16 mouse cellular contexts compared by ENCODE assay signal in genomic region chr17:46605987-46606386, GRCm38 (mm10). TPM values are rescaled to one million over a fixed set of nuclear protein-coding genes. Genes with fewer than 3 reads are reported as not detected.
DNase-seq lines count a peak whose midpoint lies in the region; ATAC-seq and TF ChIP-seq lines count a peak whose summit lies in the region.
"Had no signal": no experiment of that assay in that cellular context is flagged by ENCODE, and none has a peak within 500 bp of the region (broad histone marks: within the 10 kb centered on the region; RNA-seq: fewer than 3 reads in every experiment).

No protein-coding gene starts in this region.

- H3K4me3 ChIP-seq in forebrain, postnatal 0 days (ENCODE audit: low read depth, low read length), result no peak overlapping the region
- no peak overlapping the region for H3K4me3 ChIP-seq in forebrain, embryonic 13.5 days
- no peak overlapping the region for H3K4me3 ChIP-seq in left cerebral cortex, adult 2 months
- H3K4me3 ChIP-seq in midbrain, embryonic 13.5 days (replicated peaks), result no peak overlapping the region
- no peak overlapping the region for H3K4me3 ChIP-seq in midbrain, postnatal 0 days (ENCODE audit: low read depth, low read length)
- H3K4me3 ChIP-seq in layer of hippocampus, adult 2 months, result no peak overlapping the region
- H3K4me3 ChIP-seq: gastrocnemius, adult 2 months; liver, embryonic 12.5 days had no signal

- DNase-seq in forebrain, postnatal 0 days, result no peak
- no peak for DNase-seq in left cerebral cortex, adult 2 months (ENCODE audit: extremely low spot score in 1 of 2, low spot score in 2 of 2)
- no peak for DNase-seq in left cerebral cortex, postnatal 10 days (ENCODE audit: extremely low spot score in 1 of 2, low spot score in 2 of 2)
- DNase-seq in midbrain, postnatal 0 days (ENCODE audit: low spot score), result no peak
- peak; percentile 44 to 49 for DNase-seq in left cerebral cortex, postnatal 36 days (ENCODE audit: low spot score in 2 of 2)
- DNase-seq in layer of hippocampus, adult 2 months (ENCODE audit: low spot score in 2 of 2), result no peak
- DNase-seq: cerebellum, postnatal 14 days; gastrocnemius, adult 2 months; heart, adult 18-20 months; thymus, adult 18-20 months had no signal

- H3K9ac ChIP-seq in forebrain, postnatal 0 days, result no peak overlapping the region
- H3K9ac ChIP-seq in forebrain, embryonic 13.5 days, result no peak overlapping the region
- no peak overlapping the region for H3K9ac ChIP-seq in midbrain, embryonic 13.5 days (replicated peaks)
- no peak overlapping the region for H3K9ac ChIP-seq in midbrain, postnatal 0 days (replicated peaks; ENCODE audit: low read length, poor library complexity, severe bottlenecking)
- H3K9ac ChIP-seq: liver, embryonic 12.5 days had no signal

- no peak overlapping the region for H3K4me2 ChIP-seq in forebrain, postnatal 0 days (ENCODE audit: low read depth)
- H3K4me2 ChIP-seq in forebrain, embryonic 13.5 days, result no peak overlapping the region
- H3K4me2 ChIP-seq in midbrain, embryonic 13.5 days (replicated peaks), result no peak overlapping the region
- H3K4me2 ChIP-seq in midbrain, postnatal 0 days (ENCODE audit: low read depth, low read length, poor library complexity, severe bottlenecking), result no peak overlapping the region
- H3K4me2 ChIP-seq: liver, embryonic 12.5 days had no signal

- no peak for TF ChIP-seq CTCF in forebrain, postnatal 0 days (IDR thresholded peaks at IDR 0.05; ENCODE audit: low read depth)
- TF ChIP-seq CTCF in left cerebral cortex, adult 2 months (IDR thresholded peaks at IDR 0.05), result no peak
- no peak for TF ChIP-seq CTCF in midbrain, postnatal 0 days (IDR thresholded peaks at IDR 0.05)
- TF ChIP-seq CTCF in layer of hippocampus, adult 2 months (conservative IDR thresholded peaks at IDR 0.05), result no peak

- H3K9me3 ChIP-seq in forebrain, postnatal 0 days (ENCODE audit: low read length), result no peaks in the 10 kb centered on the region
- H3K9me3 ChIP-seq in forebrain, embryonic 13.5 days (replicated peaks), result no peaks in the 10 kb centered on the region
- no peaks in the 10 kb centered on the region for H3K9me3 ChIP-seq in midbrain, embryonic 13.5 days
- H3K9me3 ChIP-seq in midbrain, postnatal 0 days (ENCODE audit: low read length), result no peaks in the 10 kb centered on the region
- H3K9me3 ChIP-seq: liver, embryonic 12.5 days had no signal

- WGBS in forebrain, postnatal 0 days, result 69% methylated on average over 12 of the region's 12 CpGs
- 75% methylated on average over 12 of the region's 12 CpGs for WGBS in forebrain, embryonic 13.5 days
- WGBS in midbrain, embryonic 13.5 days, result 81% methylated on average over 12 of the region's 12 CpGs
- WGBS in midbrain, postnatal 0 days, result 77% methylated on average over 12 of the region's 12 CpGs

- peak; percentile 38 for ATAC-seq in forebrain, postnatal 0 days
- ATAC-seq in forebrain, embryonic 13.5 days, result no peak
- ATAC-seq in midbrain, embryonic 13.5 days, result no peak
- no peak for ATAC-seq in midbrain, postnatal 0 days (ENCODE audit: low FRiP score)
- ATAC-seq: activated CD4-positive, CD25-positive, alpha-beta regulatory T cell, adult 4 months; intestine, postnatal 0 days; liver, embryonic 12.5 days had no signal

- peaks cover 6% of the 10 kb centered on the region; the same call in 1 of the 2 replicates for H3K4me1 ChIP-seq in forebrain, postnatal 0 days (ENCODE audit: insufficient read depth)
- peaks cover 37% of the 10 kb centered on the region for H3K4me1 ChIP-seq in forebrain, embryonic 13.5 days
- H3K4me1 ChIP-seq in midbrain, embryonic 13.5 days (replicated peaks), result peaks cover 27% of the 10 kb centered on the region
- H3K4me1 ChIP-seq in midbrain, postnatal 0 days (ENCODE audit: insufficient read depth, low read length), result no peaks in the 10 kb centered on the region

- no peaks in the 10 kb centered on the region for H3K27me3 ChIP-seq in forebrain, postnatal 0 days (ENCODE audit: insufficient read depth, low read length)
- no peaks in the 10 kb centered on the region for H3K27me3 ChIP-seq in forebrain, embryonic 13.5 days
- H3K27me3 ChIP-seq in midbrain, embryonic 13.5 days, result no peaks in the 10 kb centered on the region
- H3K27me3 ChIP-seq in midbrain, postnatal 0 days (ENCODE audit: insufficient read depth, low read length), result no peaks in the 10 kb centered on the region
- H3K27me3 ChIP-seq: CH12.LX; liver, embryonic 12.5 days had no signal

- no peak overlapping the region for H3K27ac ChIP-seq in forebrain, postnatal 0 days (ENCODE audit: low read depth, low read length)
- no peak overlapping the region for H3K27ac ChIP-seq in forebrain, embryonic 13.5 days
- H3K27ac ChIP-seq in left cerebral cortex, adult 2 months, result 0 out of 2 replicates have a peak overlapping the region, but pooled peaks have one; percentile 19
- H3K27ac ChIP-seq in midbrain, embryonic 13.5 days, result peak overlapping the region; percentile 65; the same call in 1 of the 2 replicates
- no peak overlapping the region for H3K27ac ChIP-seq in midbrain, postnatal 0 days (ENCODE audit: low read depth, low read length)
- no peak overlapping the region for H3K27ac ChIP-seq in layer of hippocampus, adult 2 months
- H3K27ac ChIP-seq: gastrocnemius, adult 2 months; liver, embryonic 12.5 days had no signal

- H3K36me3 ChIP-seq in forebrain, postnatal 0 days (ENCODE audit: insufficient read depth), result peaks cover 2% of the 10 kb centered on the region; the same call in 1 of the 2 replicates
- H3K36me3 ChIP-seq in forebrain, embryonic 13.5 days (ENCODE audit: poor library complexity, severe bottlenecking), result no peaks in the 10 kb centered on the region; the same call in 1 of the 2 replicates
- H3K36me3 ChIP-seq in midbrain, embryonic 13.5 days, result no peaks in the 10 kb centered on the region
- no peaks in the 10 kb centered on the region for H3K36me3 ChIP-seq in midbrain, postnatal 0 days (ENCODE audit: insufficient read depth, low read length)
- H3K36me3 ChIP-seq: liver, embryonic 12.5 days had no signal

- intact Hi-C loops in left cerebral cortex, adult 2 months (cut with DNase I), result no loop called here
- intact Hi-C loops in left cerebral cortex, postnatal 10 days (cut with DNase I), result no loop called here
- intact Hi-C loops in left cerebral cortex, postnatal 36 days (cut with DNase I), result no loop called here

RNA-seq across cellular contexts. Expression of gene Ptk7, which starts 23.3 kb away (rescaled TPM):
- total RNA-seq in forebrain, postnatal 0 days (2014; rRNA removed), result 42.4 and 56.6 TPM in 2 replicates
- 18.9 and 19.7 TPM in 2 replicates for polyA plus RNA-seq in forebrain, postnatal 0 days (2015; fragmentation: Nextera tagmentation; extraction: Ambion mirVana)
- 32.5 and 35.3 TPM in 2 replicates for polyA plus RNA-seq in forebrain, embryonic 13.5 days (2015; fragmentation: Nextera tagmentation; extraction: Ambion mirVana)
- total RNA-seq in left cerebral cortex, adult 2 months (2021), result 1 to 10 TPM; 8.3 to 9.4 TPM
- 10 to 100 TPM; 18.5 to 18.8 TPM for total RNA-seq in left cerebral cortex, postnatal 10 days (2021)
- polyA plus RNA-seq in midbrain, embryonic 13.5 days (2015; fragmentation: Nextera tagmentation; extraction: Ambion mirVana), result 33.4 and 37.5 TPM in 2 replicates
- total RNA-seq in midbrain, postnatal 0 days (2014; rRNA removed), result 61.8 and 62.6 TPM in 2 replicates
- polyA plus RNA-seq in midbrain, postnatal 0 days (2015; fragmentation: Nextera tagmentation; extraction: Ambion mirVana), result 22.5 and 22.9 TPM in 2 replicates
- 10 to 100 TPM; 10.3 to 11.0 TPM for total RNA-seq in left cerebral cortex, postnatal 36 days (2021)
- total RNA-seq in layer of hippocampus, adult 2 months (2021), result 1 to 10 TPM; 8.5 to 8.8 TPM

RNA-seq across cellular contexts. Expression of gene Klc4, which starts 39.8 kb away (rescaled TPM):
- total RNA-seq in forebrain, postnatal 0 days (2014; rRNA removed), result 31.2 and 32.7 TPM in 2 replicates
- polyA plus RNA-seq in forebrain, postnatal 0 days (2015; fragmentation: Nextera tagmentation; extraction: Ambion mirVana), result 20.3 and 21.3 TPM in 2 replicates
- 44.3 and 47.7 TPM in 2 replicates for polyA plus RNA-seq in forebrain, embryonic 13.5 days (2015; fragmentation: Nextera tagmentation; extraction: Ambion mirVana)
- 10 to 100 TPM; 21.9 to 24.4 TPM for total RNA-seq in left cerebral cortex, adult 2 months (2021)
- 10 to 100 TPM; 14.7 to 15.0 TPM for total RNA-seq in left cerebral cortex, postnatal 10 days (2021)
- 49.1 and 54.1 TPM in 2 replicates for polyA plus RNA-seq in midbrain, embryonic 13.5 days (2015; fragmentation: Nextera tagmentation; extraction: Ambion mirVana)
- 24.5 and 28.5 TPM in 2 replicates for total RNA-seq in midbrain, postnatal 0 days (2014; rRNA removed)
- polyA plus RNA-seq in midbrain, postnatal 0 days (2015; fragmentation: Nextera tagmentation; extraction: Ambion mirVana), result 20.0 and 22.2 TPM in 2 replicates
- total RNA-seq in left cerebral cortex, postnatal 36 days (2021), result 10 to 100 TPM; 19.9 to 21.7 TPM
- total RNA-seq in layer of hippocampus, adult 2 months (2021), result 10 to 100 TPM; 19.0 to 20.1 TPM

RNA-seq across cellular contexts. Expression of gene Mrpl2, which starts 40.0 kb away (rescaled TPM):
- 51.4 and 62.9 TPM in 2 replicates for total RNA-seq in forebrain, postnatal 0 days (2014; rRNA removed)
- polyA plus RNA-seq in forebrain, postnatal 0 days (2015; fragmentation: Nextera tagmentation; extraction: Ambion mirVana), result 96.2 and 111 TPM in 2 replicates
- polyA plus RNA-seq in forebrain, embryonic 13.5 days (2015; fragmentation: Nextera tagmentation; extraction: Ambion mirVana), result 89.0 and 97.3 TPM in 2 replicates
- total RNA-seq in left cerebral cortex, adult 2 months (2021), result 10 to 100 TPM; 49.1 to 53.2 TPM
- total RNA-seq in left cerebral cortex, postnatal 10 days (2021), result 10 to 100 TPM; 44.6 to 50.5 TPM
- 75.1 and 89.5 TPM in 2 replicates for polyA plus RNA-seq in midbrain, embryonic 13.5 days (2015; fragmentation: Nextera tagmentation; extraction: Ambion mirVana)
- 46.7 and 47.4 TPM in 2 replicates for total RNA-seq in midbrain, postnatal 0 days (2014; rRNA removed)
- polyA plus RNA-seq in midbrain, postnatal 0 days (2015; fragmentation: Nextera tagmentation; extraction: Ambion mirVana), result 85.5 and 85.7 TPM in 2 replicates
- total RNA-seq in left cerebral cortex, postnatal 36 days (2021), result 10 to 100 TPM; 52.5 to 54.7 TPM
- 10 to 100 TPM; 52.2 to 53.5 TPM for total RNA-seq in layer of hippocampus, adult 2 months (2021)

RNA-seq across cellular contexts. Expression of gene Cul7, which starts 44.1 kb away (rescaled TPM):
- 77.0 and 89.9 TPM in 2 replicates for total RNA-seq in forebrain, postnatal 0 days (2014; rRNA removed)
- polyA plus RNA-seq in forebrain, postnatal 0 days (2015; fragmentation: Nextera tagmentation; extraction: Ambion mirVana), result 20.6 and 24.0 TPM in 2 replicates
- 33.5 and 39.0 TPM in 2 replicates for polyA plus RNA-seq in forebrain, embryonic 13.5 days (2015; fragmentation: Nextera tagmentation; extraction: Ambion mirVana)
- total RNA-seq in left cerebral cortex, adult 2 months (2021), result 10 to 100 TPM; 25.9 to 30.0 TPM
- total RNA-seq in left cerebral cortex, postnatal 10 days (2021), result 10 to 100 TPM; 39.3 to 46.5 TPM
- polyA plus RNA-seq in midbrain, embryonic 13.5 days (2015; fragmentation: Nextera tagmentation; extraction: Ambion mirVana), result 41.6 and 46.3 TPM in 2 replicates
- 83.5 and 92.4 TPM in 2 replicates for total RNA-seq in midbrain, postnatal 0 days (2014; rRNA removed)
- 26.2 and 26.6 TPM in 2 replicates for polyA plus RNA-seq in midbrain, postnatal 0 days (2015; fragmentation: Nextera tagmentation; extraction: Ambion mirVana)
- total RNA-seq in left cerebral cortex, postnatal 36 days (2021), result 10 to 100 TPM; 27.8 to 29.1 TPM
- total RNA-seq in layer of hippocampus, adult 2 months (2021), result 10 to 100 TPM; 19.1 to 20.4 TPM

RNA-seq across cellular contexts. Expression of gene Srf, which starts 50.0 kb away (rescaled TPM):
- total RNA-seq in forebrain, postnatal 0 days (2014; rRNA removed), result 47.2 and 57.0 TPM in 2 replicates
- 2.3 and 2.4 TPM in 2 replicates for polyA plus RNA-seq in forebrain, postnatal 0 days (2015; fragmentation: Nextera tagmentation; extraction: Ambion mirVana)
- 4.2 and 4.4 TPM in 2 replicates for polyA plus RNA-seq in forebrain, embryonic 13.5 days (2015; fragmentation: Nextera tagmentation; extraction: Ambion mirVana)
- 10 to 100 TPM; 57.0 to 74.2 TPM for total RNA-seq in left cerebral cortex, adult 2 months (2021)
- total RNA-seq in left cerebral cortex, postnatal 10 days (2021), result 10 to 100 TPM; 39.9 to 44.9 TPM
- 4.1 and 6.0 TPM in 2 replicates for polyA plus RNA-seq in midbrain, embryonic 13.5 days (2015; fragmentation: Nextera tagmentation; extraction: Ambion mirVana)
- 45.8 and 69.0 TPM in 2 replicates for total RNA-seq in midbrain, postnatal 0 days (2014; rRNA removed)
- 2.6 and 3.3 TPM in 2 replicates for polyA plus RNA-seq in midbrain, postnatal 0 days (2015; fragmentation: Nextera tagmentation; extraction: Ambion mirVana)
- 10 to 100 TPM; 55.6 to 68.4 TPM for total RNA-seq in left cerebral cortex, postnatal 36 days (2021)
- total RNA-seq in layer of hippocampus, adult 2 months (2021), result 10 to 100 TPM; 75.7 to 90.9 TPM

Comparison
In these comparisons a context has a peak if more than half of its experiments do, and no peak if none do; other contexts are left out.
1. DNase-seq: peak in left cerebral cortex, postnatal 36 days (2 of 2); none in forebrain, postnatal 0 days (single experiment), left cerebral cortex, adult 2 months (0 of 2), left cerebral cortex, postnatal 10 days (0 of 2), midbrain, postnatal 0 days (single experiment) and layer of hippocampus, adult 2 months (0 of 2).
2. H3K27ac ChIP-seq: peak in left cerebral cortex, adult 2 months (single experiment) and midbrain, embryonic 13.5 days (single experiment); none in forebrain, postnatal 0 days (single experiment), forebrain, embryonic 13.5 days (single experiment), midbrain, postnatal 0 days (single experiment) and layer of hippocampus, adult 2 months (single experiment).